In genomic region chr13:64250363-64250762, GRCm38 (mm10) we compare ENCODE assay signal across 8 mouse cellular contexts. TPM values are rescaled to one million over a fixed set of nuclear protein-coding genes. Genes with fewer than 3 reads are reported as not detected.
DNase-seq lines count a peak whose midpoint lies in the region; ATAC-seq and TF ChIP-seq lines count a peak whose summit lies in the region.

No protein-coding gene starts in this region.

- no peak for ATAC-seq in kidney, postnatal 0 days (replicated peaks; ENCODE audit: low FRiP score, low read depth)

- no peaks in the 10 kb centered on the region for H3K9me3 ChIP-seq in kidney, postnatal 0 days (replicated peaks; ENCODE audit: low read length)
- H3K9me3 ChIP-seq in hindbrain, embryonic 10.5 days, result no peaks in the 10 kb centered on the region

- H3K36me3 ChIP-seq in kidney, postnatal 0 days (ENCODE audit: insufficient read depth, low read length), result no peaks in the 10 kb centered on the region
- H3K36me3 ChIP-seq in hindbrain, embryonic 10.5 days, result no peaks in the 10 kb centered on the region

- H3K27me3 ChIP-seq in kidney, postnatal 0 days (ENCODE audit: insufficient read depth, low read length), result no peaks in the 10 kb centered on the region
- no peaks in the 10 kb centered on the region for H3K27me3 ChIP-seq in hindbrain, embryonic 10.5 days (ENCODE audit: insufficient read depth, poor library complexity, severe bottlenecking)

- no peak overlapping the region for H3K4me3 ChIP-seq in kidney, postnatal 0 days (replicated peaks; ENCODE audit: low read depth, low read length)
- H3K4me3 ChIP-seq in hindbrain, embryonic 10.5 days, result no peak overlapping the region

- H3K4me2 ChIP-seq in kidney, postnatal 0 days (ENCODE audit: low read length), result no peak overlapping the region

- no peaks in the 10 kb centered on the region for H3K4me1 ChIP-seq in kidney, postnatal 0 days (replicated peaks; ENCODE audit: insufficient read depth, low read length)
- H3K4me1 ChIP-seq in hindbrain, embryonic 10.5 days (replicated peaks), result peaks cover 15% of the 10 kb centered on the region

- intact Hi-C loops in gastrocnemius, postnatal 36 days (cut with DNase I), result no loop called here

- 19% methylated on average over 1 of the region's 1 CpGs for WGBS in kidney, postnatal 0 days
- WGBS in hindbrain, embryonic 10.5 days, result 37% methylated on average over 1 of the region's 1 CpGs

- peak; percentile 71 for TF ChIP-seq CTCF in kidney, postnatal 0 days (IDR thresholded peaks at IDR 0.05; ENCODE audit: low read depth)

- no peak overlapping the region for H3K9ac ChIP-seq in kidney, postnatal 0 days (ENCODE audit: low read depth, low read length)

- no peak overlapping the region for H3K27ac ChIP-seq in kidney, postnatal 0 days
- no peak overlapping the region for H3K27ac ChIP-seq in hindbrain, embryonic 10.5 days

- peak; percentile 40 for DNase-seq in gastrocnemius, adult 18-20 months (ENCODE audit: low spot score)
- DNase-seq in gastrocnemius, postnatal 36 days, result no peak
- DNase-seq in right cerebral cortex, postnatal 4 days, result peak; percentile 16
- DNase-seq in right cerebral cortex, postnatal 25 days, result no peak
- DNase-seq in kidney, postnatal 0 days (ENCODE audit: low spot score), result peak; percentile 59
- peak; percentile 63 for DNase-seq in thymus, postnatal 25 days
- no peak for DNase-seq in hindbrain, embryonic 10.5 days (ENCODE audit: low spot score)
- no peak for DNase-seq in gastrocnemius, postnatal 25 days

RNA-seq across cellular contexts. Expression of gene Cdc14b, which starts 24.7 kb away (rescaled TPM):
- 1 to 10 TPM; 5.9 to 7.5 TPM for total RNA-seq in gastrocnemius, adult 18-20 months (2021)
- 1 to 10 TPM; 4.1 to 5.2 TPM for total RNA-seq in gastrocnemius, postnatal 36 days (2021)
- polyA plus RNA-seq in kidney, postnatal 0 days (2015; fragmentation: Nextera tagmentation; extraction: Ambion mirVana), result 7.3 and 8.5 TPM in 2 replicates
- polyA plus RNA-seq in hindbrain, embryonic 10.5 days (2016; fragmentation: Nextera tagmentation; extraction: Ambion mirVana), result 11.2 and 16.3 TPM in 2 replicates
- 1 to 10 TPM; 3.8 to 4.6 TPM for total RNA-seq in gastrocnemius, postnatal 25 days (2021)

Comparison
In these comparisons a context has a peak if more than half of its experiments do, and no peak if none do; other contexts are left out.
1. DNase-seq: peak in gastrocnemius, adult 18-20 months (single experiment), right cerebral cortex, postnatal 4 days (single experiment), kidney, postnatal 0 days (single experiment) and thymus, postnatal 25 days (single experiment); none in gastrocnemius, postnatal 36 days (0 of 2), right cerebral cortex, postnatal 25 days (single experiment), hindbrain, embryonic 10.5 days (single experiment) and gastrocnemius, postnatal 25 days (single experiment).